Comparison of ENCODE assay signal across 8 mouse cellular contexts in the genomic region with DNA sequence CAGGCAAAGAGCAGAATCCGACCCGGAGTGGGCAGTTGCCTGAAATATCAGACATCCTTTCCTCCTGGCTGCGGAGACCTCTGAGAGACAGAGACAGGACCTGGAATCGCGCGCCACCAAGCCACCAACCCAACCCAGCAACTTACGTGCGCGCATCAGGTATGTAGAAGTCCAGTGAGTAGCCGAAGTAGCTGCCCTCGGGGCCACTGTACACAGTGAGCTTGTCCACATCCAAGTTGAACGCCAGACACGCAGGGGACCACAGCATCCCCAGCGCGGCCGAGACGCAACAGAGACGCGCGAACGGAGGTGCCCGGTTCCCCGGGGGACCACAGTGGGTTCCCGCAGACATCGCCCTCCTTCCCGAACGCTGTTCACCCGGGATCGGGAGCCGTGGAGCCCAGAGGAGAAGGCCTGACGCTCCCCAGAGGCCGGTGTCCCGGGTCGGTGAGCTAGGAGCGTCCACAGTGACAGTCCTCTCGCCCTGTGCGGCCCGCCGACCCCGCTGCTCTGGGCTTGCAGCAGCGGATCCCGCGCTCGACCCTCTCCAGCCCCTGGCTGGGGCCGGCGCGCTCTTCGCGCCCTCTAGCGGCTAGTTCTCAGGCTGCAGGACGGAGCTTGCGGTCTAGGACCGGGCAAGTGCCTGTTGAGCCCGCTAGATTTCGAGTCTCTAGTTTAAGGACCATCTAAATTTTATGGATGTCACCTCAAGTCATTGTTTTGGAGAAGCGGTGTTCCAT. TPM values are rescaled to one million over a fixed set of nuclear protein-coding genes. Genes with fewer than 3 reads are reported as not detected.
DNase-seq lines count a peak whose midpoint lies in the region; ATAC-seq lines count a peak whose summit lies in the region.

Itga8 (minus strand) TSS at position 492 of the 740 bp plus-strand sequence.

- H3K27ac ChIP-seq in forebrain, embryonic 12.5 days = no peak within 1 kb of the TSS
- no peak within 1 kb of the TSS for H3K27ac ChIP-seq in neural tube, embryonic 15.5 days (replicated peaks)

- H3K36me3 ChIP-seq in forebrain, embryonic 12.5 days (replicated peaks) = no peaks in the 10 kb centered on the region
- H3K36me3 ChIP-seq in neural tube, embryonic 15.5 days = no peaks in the 10 kb centered on the region

- H3K9ac ChIP-seq in forebrain, embryonic 12.5 days = peak within 1 kb of the TSS; percentile 72
- H3K9ac ChIP-seq in neural tube, embryonic 15.5 days (replicated peaks) = peak within 1 kb of the TSS; percentile 70

- peak; percentile 97 for ATAC-seq in forebrain, embryonic 12.5 days (ENCODE audit: low FRiP score)
- peak; percentile 98 for ATAC-seq in neural tube, embryonic 15.5 days (ENCODE audit: low FRiP score)

- 1% methylated on average over 55 of the region's 56 CpGs for WGBS in forebrain, embryonic 12.5 days
- under 1% methylated on average over 56 of the region's 56 CpGs for WGBS in neural tube, embryonic 15.5 days

- intact Hi-C loops in heart, postnatal 10 days (cut with DNase I) = loop anchor here (1.0 to 5.0 kb wide), 4 partner anchors 87 to 299 kb away; no protein-coding TSS in a partner anchor

- H3K4me3 ChIP-seq in forebrain, embryonic 12.5 days (replicated peaks) = peak within 1 kb of the TSS; percentile 67
- H3K4me3 ChIP-seq in neural tube, embryonic 15.5 days (replicated peaks) = peak within 1 kb of the TSS; percentile 72

- peak within 1 kb of the TSS; percentile 92 for H3K4me2 ChIP-seq in forebrain, embryonic 12.5 days
- H3K4me2 ChIP-seq in neural tube, embryonic 15.5 days = peak within 1 kb of the TSS; percentile 91

- peak; percentile 14 to 51 for DNase-seq in CD8-positive naive resting alpha-beta T cell, adult 2 months (ENCODE audit: low read depth in 2 of 2, low spot score in 2 of 2)
- peak; percentile 23 for DNase-seq in c-Kit-positive CD71-positive TER-119-negative erythroid progenitor cells, embryonic 14.5 days (ENCODE audit: low read depth)
- DNase-seq in heart, postnatal 10 days = peak; percentile 86 to 90
- peak; percentile 95 for DNase-seq in kidney, postnatal 4 days
- peak; percentile 64 to 65 for DNase-seq in lung, adult 18-20 months
- peak; percentile 26 to 27 for DNase-seq in thymus, adult 18-20 months

- H3K9me3 ChIP-seq in forebrain, embryonic 12.5 days = no peaks in the 10 kb centered on the region
- H3K9me3 ChIP-seq in neural tube, embryonic 15.5 days (replicated peaks) = no peaks in the 10 kb centered on the region

- peaks cover 12% of the 10 kb centered on the region for H3K27me3 ChIP-seq in forebrain, embryonic 12.5 days
- peaks cover 12% of the 10 kb centered on the region for H3K27me3 ChIP-seq in neural tube, embryonic 15.5 days (replicated peaks)

- peaks cover 6% of the 10 kb centered on the region for H3K4me1 ChIP-seq in forebrain, embryonic 12.5 days
- H3K4me1 ChIP-seq in neural tube, embryonic 15.5 days = peaks cover 14% of the 10 kb centered on the region; the same call in 1 of the 2 replicates

RNA-seq across cellular contexts. Expression of gene Itga8, which starts in this region (rescaled TPM):
- 3.8 and 4.8 TPM in 2 replicates for polyA plus RNA-seq in forebrain, embryonic 12.5 days (2016; fragmentation: Nextera tagmentation; extraction: Ambion mirVana)
- 10 to 100 TPM; 10.1 to 10.9 TPM for total RNA-seq in heart, postnatal 10 days (2021)
- polyA plus RNA-seq in neural tube, embryonic 15.5 days (2015; fragmentation: Nextera tagmentation; extraction: Ambion mirVana) = 4.3 and 4.6 TPM in 2 replicates

Comparison
In these comparisons a context has a peak if more than half of its experiments do, and no peak if none do; other contexts are left out.
1. DNase-seq: peak in every context shown above with its lines; median percentile 95 in kidney, postnatal 4 days; 88 in heart, postnatal 10 days; 64 in lung, adult 18-20 months; 32 in CD8-positive naive resting alpha-beta T cell, adult 2 months; 26 in thymus, adult 18-20 months; 23 in c-Kit-positive CD71-positive TER-119-negative erythroid progenitor cells, embryonic 14.5 days.